Mouse (Mus musculus) liver, postnatal 0 days (tissue): ENCODE data around the gene Irgq.

Experiments used
- CTCF ChIP-seq: sonication (generic); IDR thresholded peaks from 2 replicates; pipeline ENCODE4 v1.5.1; 2016; ENCODE audit warnings: antibody characterized with exemption, low read depth
- EP300 ChIP-seq: IDR thresholded peaks from 2 replicates; pipeline ENCODE4 v1.6.1; 2016; ENCODE audit warnings: antibody characterized with exemption, low read depth, mild to moderate bottlenecking

DNA sequence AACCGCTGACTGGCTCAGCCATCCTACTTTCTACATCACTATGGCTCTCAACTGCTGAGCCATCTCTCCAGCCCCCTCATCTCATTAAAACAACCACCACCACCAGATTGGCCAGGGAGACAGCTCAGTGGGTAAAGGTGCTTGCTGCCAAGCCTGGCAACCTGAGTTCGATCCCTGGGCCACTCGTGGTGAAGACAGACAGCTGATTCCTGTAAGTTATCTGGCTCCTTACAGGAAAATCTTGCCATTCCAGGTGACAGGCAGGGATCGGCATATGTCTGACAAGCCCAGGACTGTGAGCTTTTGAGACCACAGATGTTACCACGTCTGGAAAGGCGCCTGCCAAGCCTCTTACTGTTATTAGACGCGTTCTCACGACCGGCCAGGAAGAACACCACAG is 47.3 kb downstream of the Irgq start:
- TF ChIP-seq CTCF (no peak), EP300 (no peak)
